Mouse (Mus musculus) bone marrow, adult 2 months (tissue): ENCODE data around the gene Lgals4.

Experiments
- CTCF ChIP-seq: fragments of 200-500 bp; IDR thresholded peaks from 2 replicates; pipeline ENCODE4 v1.5.1; 2011; ENCODE audit warnings: low read length, control low read depth; ENCODE audit not compliant: control insufficient read depth, insufficient read depth
- POLR2A ChIP-seq: fragments of 200-500 bp; IDR thresholded peaks from 2 replicates; pipeline ENCODE4 v1.6.1; 2011; ENCODE audit warnings: low read depth, mild to moderate bottlenecking, control low read depth, low read length, borderline replicate concordance; ENCODE audit not compliant: control insufficient read depth

DNA sequence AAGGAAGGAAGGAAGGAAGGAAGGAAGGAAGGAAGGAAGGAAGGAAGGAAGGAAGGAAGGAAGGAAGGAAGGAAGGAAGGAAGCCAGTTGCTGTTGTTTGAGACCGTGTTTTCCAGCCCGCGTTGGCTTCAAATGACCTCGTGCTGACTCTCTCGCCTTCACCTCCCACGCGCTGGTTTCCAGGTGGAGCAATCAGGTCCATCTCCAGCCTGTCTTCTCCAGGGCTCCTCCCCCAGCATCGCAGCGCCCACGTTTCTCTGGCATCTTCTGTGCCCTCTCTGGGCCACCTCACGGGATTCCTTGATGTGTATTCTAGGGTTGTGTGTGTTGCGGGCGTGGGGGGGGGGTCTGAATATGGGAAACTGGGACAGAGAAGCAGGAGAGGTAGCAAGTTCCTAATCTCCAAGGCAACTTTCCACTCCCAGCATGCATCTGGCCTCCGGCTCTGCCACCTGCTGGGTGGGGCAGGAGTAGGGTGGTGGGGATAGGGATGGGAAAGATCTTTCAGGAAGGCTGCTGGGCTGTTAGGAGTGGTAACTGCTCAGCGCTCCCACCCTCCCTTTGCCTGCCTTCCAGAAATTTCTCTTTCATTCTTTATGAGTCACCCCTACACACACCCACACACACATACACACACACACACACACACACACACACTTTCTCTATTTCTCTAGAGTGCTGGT, 29.3 kb downstream of the Lgals4 start:
- TF ChIP-seq POLR2A (no peak), CTCF (no peak)
